Mouse (Mus musculus) right cerebral cortex, postnatal 10 days (tissue): ENCODE data around the gene Rgma.

Experiments
- DNase-seq, 2 experiments: peaks; one replicate each; pipeline ENCODE4 v3.0.0; 2021; ENCODE audit warnings: low spot score in 2 of 2

The Rgma gene

DNA sequence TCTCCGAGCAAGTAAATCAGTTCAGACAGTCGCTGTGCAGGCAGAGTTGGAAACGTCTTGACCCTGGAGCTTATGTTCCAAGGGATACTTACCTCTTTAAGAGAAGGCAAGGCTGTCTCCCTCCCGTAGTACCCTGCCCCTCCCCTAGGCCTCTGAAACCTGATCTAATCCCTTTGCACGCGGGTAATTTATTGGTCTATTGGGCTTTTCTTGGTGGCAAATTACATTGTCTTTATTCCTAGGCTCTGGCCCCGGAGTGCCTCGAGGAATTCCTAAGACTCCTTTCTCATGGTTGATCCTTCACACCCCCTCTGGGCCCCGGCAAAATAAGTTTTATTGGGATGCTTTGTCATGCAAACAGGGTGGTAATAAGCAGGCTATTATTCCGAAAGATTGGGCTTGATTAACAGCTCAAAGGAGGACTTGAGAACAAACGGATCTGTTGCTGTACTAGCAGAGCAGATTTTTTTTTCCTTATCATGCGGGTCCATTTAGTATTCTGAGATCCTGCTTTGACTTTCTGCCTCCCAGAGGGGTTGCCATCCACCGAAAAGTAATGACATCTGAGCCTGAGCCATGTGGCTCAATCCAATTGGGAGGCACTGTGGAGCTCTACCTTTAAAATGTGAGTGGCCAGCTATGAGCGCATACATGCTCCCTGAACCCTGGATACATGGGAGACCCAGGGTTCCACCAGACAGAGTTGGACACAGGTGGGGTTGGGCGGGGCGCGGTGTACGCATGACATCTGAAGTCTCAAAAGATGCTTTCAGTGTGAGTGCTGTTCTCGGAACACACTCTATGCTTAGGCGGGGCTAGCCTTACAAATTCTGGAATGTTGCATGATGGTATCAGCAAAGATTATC lies 25.0 kb downstream of the Rgma start:
- DNase-seq: peak; percentile 41 to 50

DNA sequence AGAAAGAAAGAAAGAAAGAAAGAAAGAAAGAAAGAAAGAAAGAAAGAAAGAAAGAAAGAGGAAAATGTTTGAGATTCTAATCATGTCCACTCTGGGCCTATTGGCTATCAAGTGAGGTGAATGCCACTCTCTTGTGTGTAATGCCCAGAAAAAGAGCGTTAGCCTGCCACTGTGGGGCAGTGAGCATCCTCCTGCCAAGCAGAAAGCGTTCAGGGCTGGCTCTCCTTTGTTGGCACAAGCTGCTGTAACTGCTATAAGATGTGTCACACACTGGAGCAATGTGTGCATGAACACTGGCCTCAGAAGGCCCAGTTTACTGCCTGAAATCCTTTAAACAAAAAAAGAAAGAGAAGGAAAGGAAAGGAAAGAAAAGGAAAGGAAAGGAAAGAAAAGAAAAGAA lies 26.8 kb downstream of the Rgma start:
- no peak for DNase-seq

DNA sequence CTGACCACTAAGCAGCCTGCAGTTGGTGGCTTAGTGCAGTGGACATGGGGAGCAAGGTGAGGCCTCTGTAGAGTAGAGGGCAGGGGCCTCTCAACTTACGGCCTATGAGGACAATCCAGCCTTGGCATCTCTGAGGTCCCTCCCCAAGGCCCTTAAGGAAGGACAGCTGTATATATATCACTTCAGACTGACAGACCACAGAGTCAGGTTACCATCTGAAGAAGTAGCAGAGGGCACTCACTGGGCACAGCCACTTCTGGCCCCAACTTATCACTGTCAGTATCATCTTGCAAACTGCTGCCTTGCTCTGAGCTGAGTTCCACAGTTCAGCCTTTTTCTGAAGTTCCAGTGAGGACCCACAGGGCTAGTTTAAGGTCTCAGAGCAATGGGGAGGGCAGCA lies 27.4 kb downstream of the Rgma start:
- no peak for DNase-seq

DNA sequence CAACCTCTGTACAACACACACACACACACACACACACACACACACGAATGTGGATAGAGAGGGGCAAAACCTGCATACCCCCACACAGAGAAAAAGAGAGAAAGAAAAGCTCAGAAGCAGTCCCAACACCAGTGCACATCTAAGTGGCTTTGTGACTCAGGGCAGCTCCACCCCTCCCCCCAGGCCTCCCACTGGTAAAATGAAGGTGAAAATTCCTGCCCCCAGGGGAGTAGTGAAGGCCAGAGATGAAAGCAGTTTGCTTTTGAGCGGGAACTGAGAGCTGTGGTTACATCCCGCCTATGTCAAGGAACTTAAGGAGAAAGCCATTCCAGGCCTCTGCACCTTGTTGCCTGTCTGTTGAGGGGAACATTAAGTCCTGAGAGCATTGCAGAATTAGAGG lies 28.2 kb downstream of the Rgma start:
- DNase-seq: no peak

DNA sequence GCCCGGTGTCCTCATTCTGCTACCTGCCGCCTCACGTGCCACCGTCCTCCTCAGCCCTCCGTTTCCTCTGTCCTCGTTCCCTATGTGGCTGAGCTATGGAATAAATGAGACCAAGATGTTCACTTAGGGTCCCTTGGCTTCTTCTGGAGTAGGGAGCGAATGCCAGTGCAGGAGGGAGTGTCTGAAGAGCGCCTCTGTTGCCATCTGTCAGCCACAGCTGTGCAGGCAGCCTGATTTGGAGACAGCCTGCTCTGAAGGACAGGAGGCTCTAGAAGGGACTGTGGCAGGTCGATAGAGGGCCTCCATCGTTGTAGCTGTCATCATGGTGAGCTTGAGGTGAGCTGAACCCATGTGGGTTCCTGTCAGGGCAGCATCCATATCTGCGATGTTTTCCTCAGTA lies 30.2 kb downstream of the Rgma start:
- DNase-seq: peak in 1 of 2 experiments; percentile 39

DNA sequence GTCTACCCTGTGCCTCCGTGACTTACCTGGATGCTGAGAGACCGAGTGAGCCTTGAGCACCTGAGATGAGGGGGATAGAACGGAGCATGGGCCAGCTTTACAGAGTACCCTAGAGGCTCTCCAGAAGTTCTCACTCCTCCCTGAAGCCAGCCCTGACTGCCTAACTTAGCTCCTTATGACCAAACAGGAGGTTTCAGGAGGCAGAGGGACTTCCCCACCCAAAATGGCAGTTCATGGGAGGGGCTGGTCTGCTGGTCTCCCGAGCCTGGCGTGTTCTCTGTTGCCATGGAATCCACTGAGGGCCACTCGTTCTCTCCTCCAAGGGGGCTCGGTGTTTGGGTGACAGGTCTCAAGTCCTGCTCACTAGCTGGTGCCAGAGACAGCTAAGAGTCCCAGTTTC lies 36.2 kb downstream of the Rgma start:
- DNase-seq: peak in 1 of 2 experiments; percentile 26

DNA sequence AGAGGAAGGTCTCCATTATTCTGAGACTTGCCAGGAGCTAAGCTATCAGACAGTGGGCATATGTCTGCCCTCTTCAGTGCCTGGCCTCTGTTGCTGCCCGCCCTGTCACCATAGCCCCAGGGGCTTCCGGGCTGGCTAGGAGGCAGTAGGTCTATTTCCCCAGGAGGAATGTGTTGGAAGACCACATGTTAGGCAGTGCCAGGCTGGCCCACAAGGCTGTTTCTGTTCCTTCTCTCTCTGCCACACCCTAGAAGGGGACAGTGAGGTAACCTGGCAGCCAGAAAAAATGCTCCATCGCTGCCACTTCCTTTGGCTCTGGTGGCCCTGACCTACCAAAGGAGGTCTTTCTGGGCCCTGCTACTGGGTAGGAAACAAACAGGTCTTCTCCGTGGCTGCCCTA lies 36.7 kb downstream of the Rgma start:
- DNase-seq: peak in 1 of 2 experiments; percentile 26

DNA sequence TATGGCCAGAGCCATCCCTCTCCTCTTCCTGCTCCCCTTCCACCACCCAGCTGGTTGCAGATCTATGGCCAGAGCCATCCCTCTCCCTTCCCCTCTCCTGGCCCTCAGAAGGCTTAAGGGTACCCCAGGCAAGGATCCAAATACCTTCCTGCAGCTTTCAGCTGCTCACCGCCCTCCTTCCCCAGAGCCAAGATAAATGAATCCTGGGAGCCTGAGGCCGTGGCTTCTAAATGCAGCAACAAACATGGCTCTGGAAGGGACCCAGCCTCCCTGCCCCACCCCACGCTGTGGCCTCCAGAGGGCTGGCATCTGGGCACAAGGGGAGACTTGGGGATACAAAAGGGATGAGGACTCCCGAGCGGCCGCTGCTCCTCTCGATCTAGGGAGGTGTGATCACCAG lies 37.1 kb downstream of the Rgma start:
- no peak for DNase-seq

DNA sequence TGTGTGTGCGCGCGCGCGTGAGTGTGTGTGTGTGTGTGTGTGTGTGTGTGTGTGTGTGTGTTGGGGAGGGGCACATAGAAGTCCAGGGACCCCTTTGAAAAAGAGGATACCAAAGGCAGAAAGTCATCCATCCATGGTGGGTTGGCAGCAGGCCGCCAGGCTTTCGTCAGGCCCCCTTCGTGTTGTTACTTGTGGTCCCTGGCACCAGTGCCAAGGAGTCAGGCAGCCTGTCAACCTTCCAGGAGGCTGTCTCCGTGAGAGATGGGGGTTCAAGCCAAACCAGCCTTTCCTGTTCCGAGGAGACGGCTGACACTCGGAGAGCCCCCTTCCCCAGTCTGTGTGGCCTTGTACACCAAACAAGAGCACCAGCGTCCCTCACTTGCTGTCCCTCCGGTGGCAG lies 38.9 kb downstream of the Rgma start:
- DNase-seq: no peak

DNA sequence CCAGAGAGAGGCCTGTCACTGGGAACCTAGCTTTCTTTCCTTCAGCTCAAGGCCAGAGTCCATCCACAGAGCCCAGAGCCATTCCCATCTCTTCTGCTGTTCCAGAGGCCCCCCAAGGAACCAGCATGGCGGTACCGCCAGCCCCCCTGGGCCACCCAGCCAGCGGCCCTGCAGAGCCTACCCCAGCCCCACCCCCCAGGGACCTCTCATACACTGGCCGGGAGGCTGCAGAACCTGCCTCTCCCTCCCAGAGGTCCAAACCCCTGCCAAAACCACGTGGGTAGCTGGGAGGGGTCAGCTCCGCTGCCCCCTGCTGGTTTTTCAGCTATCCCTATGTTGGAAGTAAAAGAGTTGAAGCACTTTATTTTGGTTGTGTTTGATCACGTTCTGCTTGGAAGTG lies 44.1 kb downstream of the Rgma start:
- DNase-seq: peak in 1 of 2 experiments; percentile 34

DNA sequence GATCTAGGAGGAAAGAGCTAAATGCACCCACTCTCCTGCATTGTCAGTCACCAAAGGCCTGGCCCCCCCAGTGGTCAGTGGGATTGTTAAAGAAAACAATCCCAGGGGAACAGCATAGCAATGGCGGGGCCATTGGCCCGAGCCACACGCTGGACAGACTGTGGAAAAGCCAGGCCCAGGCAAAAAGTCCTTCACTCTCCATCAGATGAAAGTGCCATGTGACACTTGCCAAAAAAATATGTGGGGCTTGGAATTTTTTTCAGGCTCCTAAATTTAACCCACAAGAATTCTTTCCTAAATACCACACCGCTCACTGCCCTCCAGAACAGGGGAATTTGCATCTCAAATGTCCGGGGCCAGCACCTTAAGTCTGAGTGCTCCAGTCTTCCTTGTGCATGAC lies 45.5 kb downstream of the Rgma start:
- no peak for DNase-seq

DNA sequence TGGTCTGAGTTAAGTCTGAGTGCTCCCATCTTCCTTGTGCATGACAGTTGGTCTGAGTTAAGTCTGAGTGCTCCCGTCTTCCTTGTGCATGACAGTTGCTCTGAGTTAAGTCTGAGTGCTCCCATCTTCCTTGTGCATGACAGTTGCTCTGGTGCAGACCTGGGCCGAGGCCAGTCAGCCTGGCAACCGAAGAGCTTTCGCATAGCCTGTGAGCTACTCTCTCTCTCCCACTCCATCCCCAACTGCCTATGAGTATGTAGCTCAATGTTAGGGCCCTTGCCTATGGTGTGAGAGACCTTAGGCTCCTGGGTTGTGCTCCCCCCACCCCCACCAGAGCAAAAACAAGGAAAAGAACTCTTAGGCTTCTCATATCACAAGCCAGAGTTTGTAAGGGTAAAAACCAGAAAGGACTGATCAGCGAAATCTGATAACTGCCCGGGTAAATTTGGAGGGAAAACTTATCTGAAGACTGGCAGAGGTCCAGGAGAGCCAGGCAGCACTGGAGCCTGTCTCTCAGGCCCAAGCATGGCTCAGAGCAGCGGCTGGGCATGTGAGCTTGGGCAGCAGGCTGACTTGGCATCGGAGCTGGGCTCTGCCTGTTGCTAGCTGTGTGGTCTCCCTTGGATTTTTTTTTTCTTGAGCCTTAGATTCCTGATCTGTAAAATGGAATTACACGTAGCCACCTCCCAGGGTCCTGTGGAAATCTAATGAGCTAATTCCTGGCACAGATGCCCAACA lies 46.1 kb downstream of the Rgma start:
- peak in 1 of 2 experiments; percentile 71 for DNase-seq

DNA sequence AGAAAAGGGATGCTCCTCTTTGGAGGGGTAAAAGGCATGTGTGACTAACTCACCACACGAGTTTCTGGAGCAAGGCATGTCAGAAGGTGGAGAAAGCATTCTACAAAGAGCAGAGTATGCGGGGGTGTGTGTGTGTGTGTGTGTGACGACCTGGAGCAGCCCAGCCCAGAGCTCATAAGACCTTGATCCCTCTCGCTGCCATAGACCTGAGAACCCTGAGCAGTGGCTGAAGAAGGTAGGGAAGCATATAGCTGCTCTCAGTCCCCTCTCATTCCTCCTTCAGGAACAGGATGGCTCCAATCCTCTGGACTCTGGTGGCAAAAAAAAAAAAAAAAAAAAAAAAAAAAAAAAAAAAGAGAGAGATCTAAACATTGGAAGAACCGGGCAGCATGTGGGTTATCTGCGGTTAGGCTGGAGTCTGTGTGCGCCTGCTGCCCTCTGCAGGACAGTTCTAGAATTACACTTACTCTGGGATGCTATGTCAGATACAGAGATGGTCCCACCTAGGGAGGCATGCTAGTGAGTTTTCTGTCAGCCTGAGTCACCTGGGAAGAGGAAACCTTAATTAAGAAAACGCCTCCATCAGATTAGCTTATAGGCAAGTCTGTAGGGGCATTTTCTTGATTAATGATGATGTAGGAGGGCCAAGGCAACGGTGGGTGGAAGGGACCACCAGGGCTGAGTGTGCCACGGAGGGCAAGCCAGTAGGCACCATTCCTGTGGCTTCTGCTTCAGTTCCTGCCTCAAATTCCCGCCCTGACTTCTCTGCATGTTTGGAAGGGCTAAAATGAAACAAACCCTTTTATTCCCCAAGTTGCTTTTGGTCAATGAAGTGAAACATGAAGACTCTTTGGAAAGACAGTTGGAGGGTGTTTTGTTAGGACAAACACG lies 47.2 kb downstream of the Rgma start:
- DNase-seq: peak; percentile 91

DNA sequence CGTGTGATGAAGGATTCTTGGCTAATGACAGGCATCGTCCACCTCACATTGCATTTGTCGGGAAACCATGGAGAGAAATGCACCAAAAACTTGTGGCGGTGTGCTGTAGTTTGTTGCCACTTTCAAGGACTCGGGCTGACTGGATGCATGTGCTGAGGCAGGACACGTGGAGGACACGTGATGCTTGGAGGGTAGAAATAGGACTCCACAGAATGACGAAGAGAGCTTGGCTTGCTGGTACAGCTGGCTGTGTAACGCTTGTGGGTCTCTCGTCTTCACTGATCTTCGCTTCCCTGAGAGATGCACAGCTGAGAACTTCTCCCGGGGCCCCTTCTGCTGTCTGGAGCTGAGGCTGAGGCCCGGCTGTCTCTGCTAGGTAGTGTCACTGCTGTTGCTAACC lies 47.9 kb downstream of the Rgma start:
- peak; percentile 75 to 85 for DNase-seq

DNA sequence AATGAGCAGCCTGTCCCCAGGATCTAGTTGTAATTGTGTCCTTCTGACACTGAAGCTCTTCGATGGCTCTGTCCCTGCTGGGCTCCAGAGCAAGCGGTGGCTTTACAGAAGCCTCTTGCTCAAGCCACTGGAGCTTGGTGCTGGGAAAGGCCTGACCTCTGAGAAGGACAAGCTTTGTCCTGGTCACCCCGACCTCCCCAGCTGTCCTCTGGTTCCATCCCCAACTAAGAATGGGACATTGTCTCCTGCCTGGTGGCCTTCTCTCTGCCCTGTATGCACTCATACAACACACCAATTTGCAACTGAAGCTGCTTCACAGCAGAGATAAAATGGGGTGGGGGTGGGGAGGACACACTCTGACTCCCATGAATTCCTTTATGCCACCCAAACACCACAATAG lies 48.9 kb downstream of the Rgma start:
- peak in 1 of 2 experiments; percentile 37 for DNase-seq

DNA sequence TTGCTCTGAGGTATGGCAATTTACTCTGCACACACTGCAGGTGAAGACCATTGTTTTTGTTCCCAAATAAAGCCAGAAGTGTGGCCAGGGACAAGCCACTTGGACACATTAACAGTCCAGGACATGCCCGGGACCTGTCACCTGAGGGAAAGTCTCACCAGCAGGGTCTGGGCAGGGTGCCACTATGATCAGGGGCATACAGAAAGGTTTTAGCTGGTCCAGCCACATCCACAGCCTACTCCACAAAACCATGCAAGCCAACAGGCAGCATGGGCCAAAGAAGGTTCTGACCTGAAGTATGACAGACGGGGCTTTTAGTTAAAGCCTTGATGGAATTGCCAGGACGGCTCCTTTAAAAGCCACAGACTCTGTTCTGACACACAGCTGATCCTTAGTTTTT lies 49.4 kb downstream of the Rgma start:
- DNase-seq: no peak

DNA sequence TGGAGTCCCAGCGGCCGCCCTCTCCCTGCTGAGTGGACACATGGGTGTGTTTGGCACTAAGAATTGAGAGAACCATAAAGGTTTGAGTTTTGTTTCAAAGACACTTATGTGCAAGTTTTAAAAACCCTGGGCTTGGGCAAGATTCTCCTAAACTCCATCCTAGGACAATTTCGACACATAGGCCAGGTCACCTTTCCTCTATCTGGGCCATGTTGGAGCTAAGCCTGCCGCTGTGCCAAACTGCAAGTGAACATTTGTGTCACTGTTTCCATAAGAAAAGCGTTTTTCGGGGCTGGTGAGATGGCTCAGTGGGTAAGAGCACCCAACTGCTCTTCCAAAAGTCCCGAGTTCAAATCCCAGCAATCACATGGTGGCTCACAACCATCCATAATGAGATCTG lies 50.1 kb downstream of the Rgma start:
- DNase-seq: no peak

DNA sequence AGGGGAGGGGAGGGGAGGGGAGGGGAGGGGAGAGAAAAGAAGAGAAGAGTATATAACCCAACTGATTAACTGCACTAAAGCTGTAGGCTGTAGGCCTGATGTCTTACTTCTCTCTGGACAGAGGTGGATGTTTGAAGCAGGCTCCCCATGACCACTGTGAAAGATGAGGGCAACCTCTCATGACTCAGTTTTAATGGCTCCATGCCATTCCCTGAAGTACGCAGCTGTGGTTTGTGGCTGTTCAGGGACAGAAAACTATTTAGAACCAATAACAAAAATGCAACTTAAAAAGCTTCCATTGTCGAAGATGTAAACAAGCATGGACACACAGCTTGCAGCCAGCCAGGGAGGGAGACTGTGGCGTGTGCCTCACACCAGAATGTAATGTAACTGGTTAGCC lies 50.9 kb downstream of the Rgma start:
- no peak for DNase-seq

DNA sequence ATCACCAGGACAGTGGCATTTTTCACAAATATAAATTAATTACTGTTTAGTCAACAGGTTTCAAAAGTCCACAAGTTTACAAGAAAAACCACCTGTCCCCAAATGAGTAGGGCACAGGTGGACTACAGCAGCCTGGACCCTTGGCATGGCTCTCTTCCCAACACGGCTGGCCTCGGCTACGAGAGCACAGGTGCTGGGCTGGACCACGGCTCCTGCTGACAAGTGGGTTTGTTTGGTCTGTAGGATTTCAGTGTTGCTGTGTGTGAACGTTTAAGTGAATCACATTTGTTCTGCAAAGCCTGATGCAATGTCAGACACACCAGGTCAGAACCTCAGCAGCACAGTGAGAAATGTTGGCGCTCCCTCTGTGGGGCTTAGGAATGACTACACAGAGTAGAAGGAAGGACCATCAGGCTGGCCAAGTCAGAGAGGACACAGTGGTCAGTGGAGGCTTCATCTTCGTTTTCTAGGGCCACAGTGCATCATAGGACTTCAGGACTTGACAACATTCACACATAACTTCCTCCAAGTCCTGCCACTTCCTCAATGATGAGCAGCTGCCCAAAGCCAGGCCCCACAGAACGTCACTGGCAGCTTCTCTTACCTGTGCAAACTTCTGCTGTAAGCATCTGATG lies 51.6 kb downstream of the Rgma start:
- no peak for DNase-seq

DNA sequence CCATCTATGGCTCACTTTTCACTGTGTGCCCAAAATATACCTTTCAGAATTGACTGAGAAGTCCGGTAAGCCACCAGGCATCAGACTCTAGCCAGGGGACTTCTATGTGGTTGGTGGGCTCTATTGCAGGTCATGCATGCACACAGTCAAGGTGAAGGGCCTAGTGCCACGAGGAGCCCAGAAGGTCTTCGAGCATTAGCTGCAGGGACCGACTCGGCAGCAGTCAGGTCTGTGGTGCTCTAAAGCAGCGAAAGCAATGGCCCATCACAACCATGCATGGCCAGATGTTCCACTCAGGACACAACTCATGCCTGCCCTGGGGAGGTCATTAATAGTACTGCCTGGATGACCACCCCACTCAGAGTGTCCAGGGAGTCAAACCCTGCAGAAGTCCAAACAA lies 52.5 kb downstream of the Rgma start:
- no peak for DNase-seq

DNA sequence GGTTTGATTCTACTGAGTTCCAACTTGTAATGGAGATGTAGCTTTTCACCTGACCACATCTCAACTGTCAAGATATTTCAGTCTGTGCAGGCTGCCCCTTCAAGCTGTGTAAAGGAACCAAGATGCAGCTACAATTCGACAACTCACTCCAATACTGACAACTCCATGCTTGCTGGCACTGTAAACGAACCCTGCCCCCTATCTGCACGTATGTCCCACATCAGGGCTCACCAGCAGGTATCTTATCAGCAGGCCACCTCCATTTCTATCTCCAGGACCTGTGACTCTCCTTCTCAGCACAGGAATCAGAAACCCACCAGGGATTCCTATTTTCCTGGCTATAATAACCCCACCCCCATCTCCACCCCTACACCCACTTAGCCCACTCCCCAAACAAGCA lies 53.2 kb downstream of the Rgma start:
- DNase-seq: no peak
